Mouse (Mus musculus) left cerebral cortex, postnatal 14 days (tissue): ENCODE measurements around the gene Hist1h2bh. TPM values are rescaled to one million over a fixed set of nuclear protein-coding genes. Genes with fewer than 3 reads are reported as not detected.

Source experiments
- DNase-seq, 2 experiments: peaks; one replicate each; pipeline ENCODE4 v3.0.0; 2021 to 2022; ENCODE audit warnings: low spot score in 2 of 2, mixed read lengths in 1 of 2
- intact Hi-C: fragments of 180-260 bp; cut with DNase I; formaldehyde crosslinking; loops from one replicate; pipeline ENCODE4 v1.15.1; 2025
- total RNA-seq, 2 experiments: library from RNA; stranded (reverse); gene quantifications; 2 replicates each; pipeline ENCODE4 v1.2.3; 2021

Hist1h2bh gene
- total RNA-seq, 2 experiments from 2014 or later, result 0.91 to 0.92 TPM

- DNase-seq, result no peak
- intact Hi-C loops, result loop anchor here (2.0 to 10.0 kb wide), 4 partner anchors 87 to 1573 kb away; partner anchors contain the start of gene Zfp184
Observed at GRCm38 (mm10) chr13:23518295-23518603, 24.9 kb downstream of the Hist1h2bh start.

- intact Hi-C loops, result loop anchor here (2.0 to 10.0 kb wide), 5 partner anchors 81 to 1573 kb away; partner anchors contain the start of gene Zfp184
Observed at GRCm38 (mm10) chr13:23517603-23518294, 25.4 kb downstream of the Hist1h2bh start.

GRCm38 (mm10) chr13:23516822-23517602 is 26.2 kb downstream of the Hist1h2bh start:
- intact Hi-C loops, result loop anchor here (2.0 to 10.0 kb wide), 4 partner anchors 80 to 1572 kb away; partner anchors contain the start of gene Zfp184
- DNase-seq, result peak; percentile 61 to 84

More at GRCm38 (mm10) chr13:23517603-23518294, 25.4 kb downstream of the Hist1h2bh start:
- peak; percentile 91 to 96 for DNase-seq

- intact Hi-C loops, result loop anchor here (2.0 to 10.0 kb wide), 4 partner anchors 79 to 1571 kb away; partner anchors contain the start of gene Zfp184
- DNase-seq, result no peak
Observed at GRCm38 (mm10) chr13:23515826-23516620, 27.2 kb downstream of the Hist1h2bh start.

GRCm38 (mm10) chr13:23515281-23515680 is 27.9 kb downstream of the Hist1h2bh start:
- intact Hi-C loops, result loop anchor here (5.0 to 10.0 kb wide), 3 partner anchors 208 to 1570 kb away; partner anchors contain the start of gene Zfp184
- DNase-seq, result no peak

DNA sequence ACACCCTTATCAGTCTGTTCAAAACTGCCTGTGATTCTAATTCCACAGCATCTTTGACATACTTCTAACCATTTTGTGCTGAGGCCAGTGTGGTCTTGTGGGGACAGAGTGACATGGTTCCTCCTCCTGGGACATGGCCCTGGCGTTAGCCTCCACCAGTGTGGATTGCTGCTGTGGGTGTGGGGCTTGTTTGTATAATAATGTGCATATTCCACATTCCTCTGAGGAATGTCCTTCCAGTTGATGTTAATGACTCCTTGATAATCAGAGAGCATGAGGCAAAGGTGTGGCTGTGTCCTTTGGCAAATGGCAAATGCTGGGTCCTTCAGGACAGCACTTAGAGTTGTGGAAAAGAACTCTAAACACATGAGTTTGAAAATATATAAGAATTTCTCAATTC is 29.7 kb downstream of the Hist1h2bh start:
- no peak for DNase-seq
- intact Hi-C loops, result loop anchor here (10.0 kb wide), 1 partner anchor 1569 kb away; the partner anchor contains the start of gene Zfp184

GRCm38 (mm10) chr13:23510127-23510526 is 33.1 kb downstream of the Hist1h2bh start:
- intact Hi-C loops, result loop anchor here (10.0 kb wide), 1 partner anchor 1565 kb away; the partner anchor contains the start of gene Zfp184
- DNase-seq, result no peak

- intact Hi-C loops, result no loop called here
- no peak for DNase-seq
Observed at GRCm38 (mm10) chr13:23506819-23507515, 36.2 kb downstream of the Hist1h2bh start.

GRCm38 (mm10) chr13:23506351-23506750 is 36.8 kb downstream of the Hist1h2bh start:
- peak in 1 of 2 experiments; percentile 35 for DNase-seq
- intact Hi-C loops, result no loop called here

DNA sequence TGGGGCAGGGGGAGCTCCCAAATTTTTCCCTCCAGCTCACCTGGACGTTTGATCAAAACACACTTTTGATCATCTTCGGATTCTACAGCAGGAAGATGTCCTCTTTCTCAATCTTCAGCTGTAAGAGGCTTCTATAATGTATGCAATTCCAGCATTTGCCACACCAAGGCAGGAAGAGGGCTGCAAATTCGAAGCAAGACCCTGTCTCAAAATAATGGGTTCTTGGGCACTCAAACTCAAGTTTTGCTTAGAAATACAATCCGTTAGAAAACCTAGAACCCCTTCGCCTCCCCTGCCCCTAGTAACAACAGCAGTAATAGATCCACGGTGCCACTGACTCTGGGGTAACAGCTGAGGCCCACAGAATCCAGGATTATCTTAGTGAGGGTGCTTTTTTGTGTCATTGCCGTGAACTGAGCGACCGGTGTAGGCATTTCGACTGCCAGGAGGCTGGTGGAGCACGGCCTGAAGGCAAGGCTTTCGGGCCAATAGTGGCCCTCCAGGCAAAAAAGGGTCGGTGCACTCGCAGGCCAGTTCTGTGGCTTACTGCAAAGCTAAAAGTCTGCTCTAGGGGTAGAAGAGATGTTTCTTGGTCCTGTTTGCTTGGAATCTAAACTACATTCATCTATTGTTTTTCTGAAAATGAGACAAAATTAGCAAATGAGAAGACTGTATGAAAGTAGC is 37.4 kb downstream of the Hist1h2bh start:
- intact Hi-C loops, result no loop called here
- DNase-seq, result no peak

DNA sequence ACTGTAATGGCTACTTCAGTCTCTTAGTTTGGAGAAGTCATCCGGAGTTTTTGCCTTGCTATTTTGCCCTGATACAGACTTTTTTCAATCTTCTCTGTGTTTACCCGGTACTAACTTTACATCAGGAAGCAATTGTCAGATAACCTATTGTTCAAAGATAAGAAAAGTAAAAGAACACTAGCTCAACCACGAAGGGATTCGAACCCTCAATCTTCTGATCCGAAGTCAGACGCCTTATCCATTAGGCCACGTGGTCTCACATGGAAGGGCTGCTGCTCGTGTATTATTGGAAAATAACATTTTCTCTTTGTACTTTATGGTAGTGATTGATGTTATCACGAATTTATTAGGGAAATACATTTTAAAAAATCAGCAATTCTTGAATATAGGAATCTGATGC is 39.4 kb downstream of the Hist1h2bh start:
- intact Hi-C loops, result no loop called here
- DNase-seq, result peak; percentile 57 to 81

DNA sequence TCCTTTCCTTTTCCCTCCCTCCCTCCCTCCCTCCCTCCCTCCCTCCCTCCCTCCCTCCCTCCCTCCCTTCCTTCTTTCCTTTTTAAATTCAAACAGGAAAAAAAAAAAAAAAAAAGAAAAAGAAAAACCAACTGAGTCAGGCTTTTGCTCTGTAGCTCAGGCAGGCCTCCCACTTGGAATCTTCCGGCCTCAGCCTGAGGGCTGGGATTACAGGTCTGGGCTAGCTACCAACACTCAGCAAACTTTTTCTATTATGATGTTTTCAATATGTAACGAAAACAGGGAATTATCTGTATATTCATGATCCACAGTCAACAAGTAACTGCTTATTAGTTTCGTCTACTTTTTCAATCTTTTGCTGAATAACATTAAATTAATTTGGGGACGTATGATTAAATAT is 40.3 kb downstream of the Hist1h2bh start:
- DNase-seq, result no peak
- intact Hi-C loops, result no loop called here

DNA sequence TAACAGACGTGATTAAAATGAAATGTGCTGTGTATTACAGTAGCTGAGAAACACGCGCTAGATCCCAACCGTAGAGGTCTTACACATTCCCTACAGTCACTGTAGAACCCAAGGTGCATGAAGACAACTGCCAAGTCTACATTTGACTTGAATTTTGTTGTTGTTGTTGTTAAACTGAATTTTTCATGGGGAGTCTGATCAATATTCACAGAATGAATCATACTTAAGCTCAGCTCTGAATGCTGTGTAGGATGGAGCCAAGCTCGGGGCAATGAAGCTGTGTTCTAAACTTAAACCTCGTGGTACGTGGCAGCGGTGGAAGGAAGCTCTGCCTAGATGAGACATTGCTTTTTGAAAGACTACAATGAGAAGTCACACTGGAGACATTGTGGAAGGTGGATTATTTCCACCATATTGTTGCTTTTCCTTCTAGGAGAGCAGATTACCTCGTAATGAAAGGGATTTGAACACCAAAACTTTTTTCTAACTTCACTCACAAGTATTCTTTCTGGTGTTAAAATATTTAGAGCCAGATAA is 41.1 kb downstream of the Hist1h2bh start:
- no peak for DNase-seq
- intact Hi-C loops, result no loop called here

- no peak for DNase-seq
- intact Hi-C loops, result loop anchor here (2.0 kb wide), 1 partner anchor 37 kb away; the partner anchor contains the start of gene Btn1a1
Observed at GRCm38 (mm10) chr13:23501511-23501910, 41.7 kb downstream of the Hist1h2bh start.

GRCm38 (mm10) chr13:23500424-23501200 is 42.6 kb downstream of the Hist1h2bh start:
- peak; percentile 53 to 88 for DNase-seq
- intact Hi-C loops, result loop anchor here (2.0 kb wide), 1 partner anchor 36 kb away; the partner anchor contains the start of gene Btn1a1

DNA sequence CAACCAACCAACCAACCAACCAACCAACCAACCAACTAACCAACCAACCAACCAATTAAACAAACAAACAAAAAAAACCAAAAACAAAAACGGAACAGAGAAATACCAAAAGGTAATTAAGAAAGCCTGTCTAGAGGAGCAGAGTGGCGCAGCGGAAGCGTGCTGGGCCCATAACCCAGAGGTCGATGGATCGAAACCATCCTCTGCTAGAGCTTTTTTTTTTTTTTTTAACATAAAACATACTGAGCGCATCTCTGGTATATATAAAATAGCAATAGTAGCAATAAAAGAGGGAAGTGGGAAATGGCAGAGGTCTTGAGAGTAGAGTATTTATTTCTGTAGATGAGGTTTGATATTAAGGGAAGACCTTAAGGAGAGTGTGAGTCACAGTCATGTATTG is 43.2 kb downstream of the Hist1h2bh start:
- intact Hi-C loops, result loop anchor here (2.0 kb wide), 1 partner anchor 35 kb away; the partner anchor contains the start of gene Btn1a1
- DNase-seq, result no peak

DNA sequence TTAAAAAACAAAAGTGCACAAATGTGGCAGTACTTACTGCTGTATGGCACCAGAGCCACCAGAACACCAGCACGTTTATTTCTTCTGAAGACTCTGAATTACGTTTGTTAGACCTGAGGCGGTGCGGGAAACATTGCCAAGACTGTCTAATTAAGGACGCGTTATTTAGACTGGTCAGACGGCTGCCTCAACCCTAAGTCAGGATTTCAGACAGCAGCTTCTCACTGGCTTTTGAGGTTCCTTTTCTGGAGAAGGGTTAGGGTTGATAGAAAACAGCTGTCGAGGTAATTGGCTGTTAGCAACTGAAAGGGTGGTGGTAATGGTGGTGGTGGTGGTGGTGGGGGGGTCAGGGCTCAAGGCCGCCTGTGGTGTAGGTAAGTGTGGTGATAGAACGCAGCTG is 44.5 kb downstream of the Hist1h2bh start:
- intact Hi-C loops, result no loop called here
- DNase-seq, result no peak
